Mouse (Mus musculus) limb, embryonic 13.5 days (tissue): Measurements from ENCODE around the gene 1700011L22Rik. TPM values are rescaled to one million over a fixed set of nuclear protein-coding genes. Genes with fewer than 3 reads are reported as not detected.

ENCODE experiments used
- ATAC-seq: fragments of 200-750 bp; cut with Nextera tagmentation; 2 replicates; pipeline ENCODE4 v1.8.0; 2017; ENCODE audit warnings: low read depth, moderate number of reproducible peaks, moderate TSS enrichment; ENCODE audit not compliant: low FRiP score
- H3K27ac ChIP-seq: fragments of 300-500 bp; sonication (generic); 2 replicates; pipeline ENCODE4 v1.5.1; 2015; ENCODE audit warnings: inconsistent platforms, mild to moderate bottlenecking, moderate library complexity
- H3K27me3 ChIP-seq: fragments of 300-500 bp; sonication (generic); 2 replicates; pipeline ENCODE4 v1.6.1; 2015; ENCODE audit warnings: mild to moderate bottlenecking, inconsistent platforms
- H3K36me3 ChIP-seq: fragments of 300-500 bp; sonication (generic); 2 replicates; pipeline ENCODE4 v1.6.1; 2015; ENCODE audit warnings: inconsistent platforms, mild to moderate bottlenecking, moderate library complexity
- H3K4me1 ChIP-seq: fragments of 300-500 bp; sonication (generic); 2 replicates; pipeline ENCODE4 v1.6.1; 2015; ENCODE audit warnings: inconsistent platforms
- H3K4me2 ChIP-seq: fragments of 300-500 bp; sonication (generic); replicated peaks from 2 replicates; pipeline ENCODE4 v1.6.1; 2015; ENCODE audit warnings: inconsistent platforms, mild to moderate bottlenecking, moderate library complexity
- H3K4me3 ChIP-seq: fragments of 300-500 bp; sonication (generic); 2 replicates; pipeline ENCODE4 v1.5.1; 2015; ENCODE audit warnings: moderate library complexity, mild to moderate bottlenecking, inconsistent platforms
- H3K9ac ChIP-seq: fragments of 300-500 bp; sonication (generic); 2 replicates; pipeline ENCODE4 v1.6.1; 2015; ENCODE audit warnings: mild to moderate bottlenecking, inconsistent platforms
- H3K9me3 ChIP-seq: fragments of 300-500 bp; sonication (generic); 2 replicates; pipeline ENCODE4 v1.6.1; 2016; ENCODE audit warnings: inconsistent platforms
- WGBS: fragments of 180-500 bp; shearing (Covaris S2); methylation state at CpG from one replicate; pipeline ENCODE4 v1.1.7; 2015; 5-methylcytosine and 5-hydroxymethylcytosine counted together
- polyA plus RNA-seq: library from polyadenylated mRNA; unstranded; fragments of >200 nt; fragmentation: Nextera tagmentation; extraction: Ambion mirVana; gene quantifications from 2 replicates; pipeline ENCODE4 v1.2.1, GENCODE M21; 2015

1700011L22Rik gene
- polyA plus RNA-seq, 1 experiment from 2014 or later: 0.25 TPM

GRCm38 (mm10) chr8:79206895-79207294, 41.5 kb downstream of the 1700011L22Rik start:
- 48% methylated on average over 4 of the region's 4 CpGs for WGBS
- no peak for ATAC-seq
- no peaks in the 10 kb centered on the region for H3K36me3 ChIP-seq
- peak overlapping the region; percentile 99 for H3K27ac ChIP-seq
- no peaks in the 10 kb centered on the region for H3K27me3 ChIP-seq
- H3K4me2 ChIP-seq: no peak overlapping the region
- peaks cover 72% of the 10 kb centered on the region for H3K4me1 ChIP-seq
- no peak overlapping the region for H3K4me3 ChIP-seq
- no peak overlapping the region for H3K9ac ChIP-seq
- no peaks in the 10 kb centered on the region for H3K9me3 ChIP-seq

GRCm38 (mm10) chr8:79201446-79202147, 46.8 kb downstream of the 1700011L22Rik start:
- peaks cover 4% of the 10 kb centered on the region for H3K36me3 ChIP-seq

DNA sequence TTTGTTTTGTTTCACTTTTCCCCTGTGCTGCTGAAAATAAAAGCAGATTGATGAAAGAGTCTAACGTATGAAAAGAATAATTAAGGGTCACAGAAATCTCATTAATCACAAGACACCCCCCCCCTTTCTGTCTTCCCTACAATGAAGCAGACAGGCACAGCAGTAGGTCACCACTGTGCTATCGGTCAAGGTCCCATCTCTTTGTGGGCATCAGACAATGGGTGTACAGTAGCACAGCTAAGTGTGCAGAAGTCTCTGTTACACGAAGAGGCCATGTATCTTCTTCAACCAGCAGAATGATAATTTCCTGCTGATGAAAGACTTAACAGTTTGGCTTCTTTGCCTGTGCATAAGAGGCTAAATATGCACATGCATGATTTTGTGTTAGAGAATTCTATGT, 49.7 kb downstream of the 1700011L22Rik start:
- no peak overlapping the region for H3K4me3 ChIP-seq

More at GRCm38 (mm10) chr8:79201446-79202147, 46.8 kb downstream of the 1700011L22Rik start:
- peak overlapping the region; percentile 23; the same call in 1 of the 2 replicates for H3K4me2 ChIP-seq
- H3K27me3 ChIP-seq: no peaks in the 10 kb centered on the region
- no peaks in the 10 kb centered on the region for H3K9me3 ChIP-seq
- peak overlapping the region; percentile 73 for H3K27ac ChIP-seq
- peaks cover 36% of the 10 kb centered on the region for H3K4me1 ChIP-seq
- no peak overlapping the region for H3K9ac ChIP-seq
- WGBS: 51% methylated on average over 11 of the region's 11 CpGs
- ATAC-seq: no peak
- H3K4me3 ChIP-seq: no peak overlapping the region

DNA sequence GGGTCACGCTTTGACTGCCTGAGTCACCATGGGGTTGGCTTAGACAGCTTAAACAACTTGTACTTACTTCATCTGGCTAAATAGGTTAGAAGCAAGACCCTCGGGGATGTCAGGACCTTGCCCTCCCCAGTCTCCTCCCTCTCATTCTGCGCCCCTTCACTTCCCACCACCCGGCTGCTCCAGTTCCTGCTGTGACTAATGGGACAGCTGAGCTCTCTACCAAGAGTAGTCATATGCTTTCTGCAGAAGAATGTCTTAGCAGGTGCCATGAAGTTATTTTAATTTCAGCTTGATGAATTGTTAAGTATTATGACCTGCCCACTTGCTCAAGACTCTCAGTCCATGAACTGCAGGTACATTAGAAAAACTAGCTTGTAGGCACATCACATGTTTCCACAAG, 51.9 kb downstream of the 1700011L22Rik start:
- H3K27me3 ChIP-seq: no peaks in the 10 kb centered on the region
- H3K4me1 ChIP-seq: peaks cover 10% of the 10 kb centered on the region
- no peak overlapping the region for H3K9ac ChIP-seq
- no peaks in the 10 kb centered on the region for H3K9me3 ChIP-seq
- WGBS: 73% methylated on average over 4 of the region's 4 CpGs
- no peak for ATAC-seq
- no peak overlapping the region for H3K4me3 ChIP-seq
- no peak overlapping the region for H3K27ac ChIP-seq
- H3K4me2 ChIP-seq: no peak overlapping the region
- peaks cover 25% of the 10 kb centered on the region for H3K36me3 ChIP-seq

More for the DNA sequence above, 49.7 kb downstream of the 1700011L22Rik start:
- no peak for ATAC-seq
- no peak overlapping the region for H3K27ac ChIP-seq
- no peak overlapping the region for H3K4me2 ChIP-seq
- WGBS: 87% methylated on average over 3 of the region's 3 CpGs
- H3K27me3 ChIP-seq: no peaks in the 10 kb centered on the region
- peaks cover 13% of the 10 kb centered on the region for H3K36me3 ChIP-seq
- no peak overlapping the region for H3K9ac ChIP-seq
- no peaks in the 10 kb centered on the region for H3K9me3 ChIP-seq
- H3K4me1 ChIP-seq: peaks cover 26% of the 10 kb centered on the region

GRCm38 (mm10) chr8:79190071-79190470, 58.3 kb downstream of the 1700011L22Rik start:
- ATAC-seq: no peak
- peaks cover 79% of the 10 kb centered on the region for H3K36me3 ChIP-seq
- 91% methylated on average over 10 of the region's 10 CpGs for WGBS
- H3K9ac ChIP-seq: no peak overlapping the region
- H3K27ac ChIP-seq: no peak overlapping the region
- no peak overlapping the region for H3K4me2 ChIP-seq
- H3K4me1 ChIP-seq: no peaks in the 10 kb centered on the region
- no peak overlapping the region for H3K4me3 ChIP-seq
- H3K27me3 ChIP-seq: no peaks in the 10 kb centered on the region
- H3K9me3 ChIP-seq: no peaks in the 10 kb centered on the region

- no peaks in the 10 kb centered on the region for H3K9me3 ChIP-seq
- no peaks in the 10 kb centered on the region for H3K27me3 ChIP-seq
- H3K27ac ChIP-seq: no peak overlapping the region
- H3K4me2 ChIP-seq: no peak overlapping the region
- no peaks in the 10 kb centered on the region for H3K4me1 ChIP-seq
- no peak overlapping the region for H3K9ac ChIP-seq
- no peak for ATAC-seq
- H3K36me3 ChIP-seq: peaks cover 95% of the 10 kb centered on the region
- no peak overlapping the region for H3K4me3 ChIP-seq
- 86% methylated on average over 7 of the region's 7 CpGs for WGBS
These were observed 62.9 kb downstream of the 1700011L22Rik start for GRCm38 (mm10) chr8:79185488-79185887.

GRCm38 (mm10) chr8:79179678-79180077, 68.7 kb downstream of the 1700011L22Rik start:
- Histone ChIP-seq H3K9ac (no peak overlapping the region), H3K4me2 (no peak overlapping the region), H3K27me3 (no peaks in the 10 kb centered on the region), H3K27ac (no peak overlapping the region), H3K36me3 (peaks cover 86% of the 10 kb centered on the region), H3K9me3 (no peaks in the 10 kb centered on the region), H3K4me3 (no peak overlapping the region), H3K4me1 (no peaks in the 10 kb centered on the region)
- 79% methylated on average over 6 of the region's 6 CpGs for WGBS
- ATAC-seq: no peak

DNA sequence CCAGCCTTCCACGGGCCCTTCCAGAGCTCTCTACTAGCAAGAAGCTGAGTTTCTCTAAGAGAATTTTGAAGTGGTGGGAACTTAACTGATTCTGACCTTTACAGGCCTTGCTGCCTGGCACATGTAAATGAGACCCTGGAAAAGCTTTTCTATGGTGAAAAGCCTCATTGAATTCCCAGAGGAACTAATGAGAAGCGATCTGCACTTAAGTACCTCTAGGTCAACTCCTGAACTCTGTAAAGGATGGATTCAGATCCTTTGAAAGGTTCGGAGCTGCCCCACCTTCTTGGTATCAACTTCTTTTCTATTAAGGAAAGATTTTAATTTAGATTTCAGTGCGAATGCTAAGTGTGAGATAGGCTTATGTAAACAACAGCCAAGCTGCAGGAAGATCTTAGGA, 72.4 kb downstream of the 1700011L22Rik start:
- Histone ChIP-seq H3K4me1 (no peaks in the 10 kb centered on the region), H3K36me3 (peaks cover 50% of the 10 kb centered on the region), H3K4me3 (no peak overlapping the region), H3K27me3 (no peaks in the 10 kb centered on the region), H3K9me3 (no peaks in the 10 kb centered on the region), H3K9ac (no peak overlapping the region), H3K27ac (no peak overlapping the region), H3K4me2 (no peak overlapping the region)
- no peak for ATAC-seq
- WGBS: 82% methylated on average over 4 of the region's 4 CpGs

DNA sequence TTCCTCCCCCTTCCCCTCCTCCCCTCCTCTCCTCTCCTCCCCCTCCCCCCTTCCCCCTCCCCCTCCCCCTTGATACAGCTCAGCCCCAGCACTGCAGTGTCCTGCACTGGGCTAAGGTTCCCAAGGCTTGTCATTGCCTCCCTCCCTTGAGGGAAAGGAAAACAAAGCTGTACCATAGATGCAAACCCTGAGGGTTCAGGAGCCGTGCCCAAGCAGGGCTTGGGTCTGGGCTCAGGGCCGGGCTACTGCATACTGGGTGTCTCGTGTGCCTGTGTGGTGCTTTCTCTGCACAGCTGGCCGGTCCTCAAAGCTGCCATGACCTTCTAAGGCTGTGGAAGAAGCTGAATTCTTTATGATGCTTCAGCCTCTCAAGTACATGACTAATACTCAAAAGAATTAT, 74.8 kb downstream of the 1700011L22Rik start:
- H3K36me3 ChIP-seq: peaks cover 26% of the 10 kb centered on the region

GRCm38 (mm10) chr8:79165276-79165675, 83.1 kb downstream of the 1700011L22Rik start:
- Histone ChIP-seq H3K36me3 (peaks cover 14% of the 10 kb centered on the region), H3K27me3 (no peaks in the 10 kb centered on the region), H3K9ac (no peak overlapping the region), H3K9me3 (no peaks in the 10 kb centered on the region), H3K4me2 (no peak overlapping the region), H3K4me1 (peaks cover 28% of the 10 kb centered on the region), H3K4me3 (no peak overlapping the region), H3K27ac (no peak overlapping the region)
- ATAC-seq: no peak
- WGBS: 71% methylated on average over 3 of the region's 3 CpGs

More for the DNA sequence above, 74.8 kb downstream of the 1700011L22Rik start:
- ATAC-seq: no peak
- no peak overlapping the region for H3K4me3 ChIP-seq
- 81% methylated on average over 4 of the region's 4 CpGs for WGBS
- no peak overlapping the region for H3K9ac ChIP-seq
- no peaks in the 10 kb centered on the region for H3K9me3 ChIP-seq
- no peak overlapping the region for H3K27ac ChIP-seq
- H3K4me1 ChIP-seq: no peaks in the 10 kb centered on the region
- no peaks in the 10 kb centered on the region for H3K27me3 ChIP-seq
- H3K4me2 ChIP-seq: no peak overlapping the region

GRCm38 (mm10) chr8:79164336-79164735, 84.0 kb downstream of the 1700011L22Rik start:
- Histone ChIP-seq H3K4me2 (no peak overlapping the region), H3K27ac (no peak overlapping the region), H3K9ac (no peak overlapping the region), H3K4me1 (peaks cover 35% of the 10 kb centered on the region), H3K36me3 (peaks cover 17% of the 10 kb centered on the region), H3K27me3 (no peaks in the 10 kb centered on the region), H3K4me3 (no peak overlapping the region), H3K9me3 (no peaks in the 10 kb centered on the region)
- WGBS: 38% methylated on average over 1 of the region's 1 CpGs
- ATAC-seq: no peak

DNA sequence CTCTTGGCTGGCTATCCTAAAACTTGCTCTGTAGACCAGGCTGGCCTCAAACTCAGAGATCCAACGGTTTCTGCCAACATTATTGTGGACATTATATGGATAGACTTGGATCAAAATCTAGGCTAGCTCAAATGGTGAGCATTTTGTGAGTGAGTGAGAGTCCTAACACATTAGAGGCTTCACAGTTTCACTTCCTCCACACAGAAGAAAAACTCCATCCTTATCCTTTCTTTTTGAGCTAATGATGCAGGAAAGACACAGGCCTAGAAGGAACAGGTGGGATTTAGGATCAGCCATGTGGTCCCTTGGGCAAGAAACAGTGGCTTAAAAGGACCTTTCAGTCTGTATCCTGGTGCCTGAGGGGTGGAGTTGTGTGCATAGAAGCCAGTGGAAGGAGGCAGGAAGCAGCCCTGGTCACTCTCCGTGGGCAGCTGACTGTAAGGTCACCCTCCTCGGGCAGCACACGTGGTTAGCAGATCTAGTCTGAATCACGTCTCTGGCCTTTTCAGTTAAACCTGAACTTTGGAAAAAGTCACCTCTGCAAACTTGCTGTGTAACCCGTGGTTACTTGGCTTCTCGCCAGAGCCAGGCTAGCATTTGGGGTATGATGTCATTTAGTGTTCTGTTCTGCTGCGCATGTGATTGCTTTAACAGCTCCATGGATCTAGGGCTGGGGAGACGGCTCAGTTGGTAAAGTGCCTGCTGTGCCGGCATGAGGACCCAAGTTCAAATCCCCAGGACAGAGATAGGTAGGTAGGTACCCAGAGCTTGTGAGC, 85.6 kb downstream of the 1700011L22Rik start:
- peak overlapping the region; percentile 63 for H3K27ac ChIP-seq

More for the DNA sequence above, 85.6 kb downstream of the 1700011L22Rik start:
- Histone ChIP-seq H3K36me3 (peaks cover 26% of the 10 kb centered on the region), H3K9me3 (no peaks in the 10 kb centered on the region), H3K4me2 (no peak overlapping the region; the same call in 1 of the 2 replicates), H3K9ac (no peak overlapping the region), H3K4me3 (no peak overlapping the region), H3K27me3 (no peaks in the 10 kb centered on the region), H3K4me1 (peaks cover 43% of the 10 kb centered on the region)
- ATAC-seq: peak; percentile 84
- 25% methylated on average over 10 of the region's 10 CpGs for WGBS
